Mouse (Mus musculus): Measurements from ENCODE around the gene Vmn1r207-ps.
"Not testable (repeated sequence)": the region's sequence is repeated elsewhere in the genome, so short reads cannot be mapped to it uniquely, and the experiment has no call there.

- TF ChIP-seq CTCF (IDR thresholded peaks at IDR 0.05; ENCODE audit: extremely low read depth, insufficient read depth, insufficient read length, insufficient replicate concordance); POLR2A (IDR thresholded peaks at IDR 0.05; ENCODE audit: low read depth, low read length): not testable (repeated sequence)
Observed at GRCm38 (mm10) chr13:22771592-22771991, 42.2 kb upstream of the Vmn1r207-ps start.
